Mouse (Mus musculus) cerebellum, postnatal 4 days (tissue): ENCODE measurements around the gene Ulk4.

Experiments
- DNase-seq, 2 experiments: peaks; one replicate each; pipeline ENCODE4 v3.0.0; 2022; ENCODE audit warnings: low spot score in 2 of 2, mixed read lengths in 1 of 2

Ulk4 gene

DNA sequence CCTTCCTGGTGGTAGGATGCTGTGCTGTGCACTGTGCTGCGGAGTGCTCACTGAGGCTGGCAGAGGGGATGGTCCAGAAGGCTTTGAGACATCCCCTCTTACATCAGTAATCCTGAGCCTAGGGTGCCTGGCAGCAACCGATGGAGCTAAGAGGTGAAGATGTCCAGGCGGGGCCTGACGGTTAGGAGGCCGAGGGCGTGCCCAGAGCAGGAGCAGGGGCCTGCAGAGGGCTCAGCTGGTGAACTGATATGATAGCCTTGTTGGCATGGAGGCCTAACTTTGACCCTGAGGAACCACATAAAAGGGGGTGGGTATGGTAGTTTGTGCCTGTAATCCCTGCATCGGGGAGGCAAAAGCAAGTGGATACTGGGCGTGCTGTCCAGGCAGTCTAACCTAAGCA is 293.1 kb downstream of the Ulk4 start:
- DNase-seq = no peak

DNA sequence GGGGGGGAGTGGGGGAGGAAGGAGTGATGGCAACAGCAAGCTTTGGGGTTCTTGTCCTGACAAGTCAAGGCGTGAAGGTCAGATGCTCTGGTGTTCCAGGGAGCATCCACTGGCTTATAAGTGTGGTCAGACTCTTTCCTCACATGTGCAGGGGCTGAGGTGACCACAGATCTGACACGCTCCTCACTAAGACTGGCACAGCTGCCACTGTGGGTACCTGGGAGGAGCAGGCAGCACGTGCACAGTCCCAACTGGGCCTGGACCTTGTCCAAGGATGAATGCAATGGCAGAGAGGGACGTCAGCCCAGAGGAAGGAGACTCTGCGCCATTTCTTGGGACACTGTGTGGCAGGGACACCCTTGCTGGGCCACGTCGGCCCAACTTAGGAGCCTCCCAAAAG is 295.2 kb downstream of the Ulk4 start:
- no peak for DNase-seq

DNA sequence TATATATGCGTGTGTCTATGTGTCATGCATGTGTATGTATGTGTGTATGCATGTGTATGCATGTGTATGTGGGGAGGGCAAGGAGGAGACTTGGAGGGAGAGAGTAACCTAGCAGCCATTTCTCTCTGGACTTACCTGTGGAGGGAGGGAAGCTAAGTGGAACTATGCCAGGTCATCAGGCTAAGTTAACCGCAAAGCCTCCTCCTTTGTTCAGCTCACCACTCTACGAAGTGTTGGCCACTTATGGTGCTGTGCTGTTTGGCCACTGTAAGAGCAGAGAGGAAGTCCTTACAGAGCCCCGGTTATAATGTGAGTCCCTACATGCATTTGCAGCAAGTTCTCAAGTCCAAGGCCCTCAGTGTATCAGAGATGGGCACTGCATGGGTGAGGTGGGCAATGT is 300.1 kb downstream of the Ulk4 start:
- DNase-seq = no peak

DNA sequence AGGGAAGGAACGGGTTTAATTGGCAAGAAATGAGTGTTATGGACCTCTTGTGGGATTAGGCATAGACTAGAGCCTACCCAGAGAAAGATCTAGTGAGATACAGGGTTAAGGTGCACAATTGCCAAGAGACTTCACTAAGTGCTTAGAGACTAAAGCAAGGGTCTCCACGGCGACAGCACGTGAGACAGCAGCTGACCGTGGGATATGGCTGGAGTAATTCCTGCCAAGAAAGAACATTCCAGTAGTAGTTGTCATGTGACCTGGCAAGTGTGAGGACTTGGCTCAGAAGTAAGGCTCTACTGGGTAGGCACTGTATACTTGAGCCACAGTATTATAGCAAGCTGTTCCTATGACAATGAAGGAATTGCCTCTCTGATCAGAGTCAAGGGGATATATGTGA is 300.8 kb downstream of the Ulk4 start:
- DNase-seq = peak in 1 of 2 experiments; percentile 18

DNA sequence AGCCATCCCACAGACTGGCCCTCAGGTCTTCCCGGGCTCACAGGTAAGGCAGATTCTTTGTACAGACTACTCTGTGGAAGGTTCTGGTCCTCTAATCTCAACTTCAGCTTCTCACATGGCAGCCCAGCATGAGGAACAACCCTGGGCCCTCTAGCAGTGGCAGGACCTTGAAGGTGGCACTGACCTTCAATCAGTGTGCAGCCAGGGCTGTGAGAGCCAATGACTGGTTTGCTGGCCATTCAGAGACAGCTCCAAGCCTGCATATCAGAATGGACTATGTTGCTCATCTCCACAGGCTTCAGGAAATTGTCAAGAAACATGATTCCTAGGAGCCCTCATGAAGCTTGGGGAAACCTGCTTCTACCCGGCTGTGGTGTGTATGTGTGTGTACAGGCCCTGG is 302.8 kb downstream of the Ulk4 start:
- DNase-seq = no peak

DNA sequence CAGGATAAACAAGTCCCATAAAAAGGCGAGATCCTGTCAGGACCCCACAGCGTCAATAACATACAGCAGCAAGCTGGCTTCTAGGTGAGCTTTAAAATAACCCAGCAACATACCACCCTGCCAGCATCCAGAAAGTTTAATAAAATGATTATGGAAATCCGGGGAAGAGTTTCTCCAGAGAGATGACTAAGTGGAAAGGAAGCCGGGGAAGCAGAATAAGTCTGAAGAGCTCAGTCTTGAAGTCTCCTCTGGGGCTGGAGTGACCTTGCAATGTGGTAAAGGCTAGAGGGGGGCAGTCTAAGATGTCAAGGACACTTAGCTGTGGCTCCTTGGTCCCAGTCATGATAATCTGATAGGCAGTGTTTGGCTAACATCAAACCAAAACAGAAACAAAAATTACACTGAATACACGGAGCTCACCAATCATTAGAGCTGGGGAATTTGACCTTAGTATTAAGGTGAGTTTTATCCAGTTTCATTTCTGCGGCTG is 303.9 kb downstream of the Ulk4 start:
- DNase-seq = no peak

DNA sequence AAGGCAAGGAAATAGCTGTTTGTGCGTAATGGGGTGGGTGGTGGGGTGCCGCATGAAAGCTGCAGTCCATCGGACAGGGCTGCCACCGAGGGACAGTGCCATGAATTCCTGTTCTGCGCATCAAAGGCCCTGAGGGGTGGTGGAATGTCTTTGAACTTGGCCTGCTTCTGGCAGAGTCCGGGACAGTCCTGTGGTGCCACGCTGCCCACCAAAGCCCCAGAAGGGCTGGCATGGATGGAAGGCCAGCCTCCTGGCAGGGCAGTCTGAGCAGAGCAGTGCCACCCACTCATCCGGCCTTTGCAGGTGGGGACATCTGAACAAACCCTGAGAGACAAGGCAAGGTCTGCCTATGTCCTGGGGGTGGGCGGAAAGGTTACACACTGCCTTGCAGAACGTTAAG is 312.0 kb downstream of the Ulk4 start:
- DNase-seq = no peak

DNA sequence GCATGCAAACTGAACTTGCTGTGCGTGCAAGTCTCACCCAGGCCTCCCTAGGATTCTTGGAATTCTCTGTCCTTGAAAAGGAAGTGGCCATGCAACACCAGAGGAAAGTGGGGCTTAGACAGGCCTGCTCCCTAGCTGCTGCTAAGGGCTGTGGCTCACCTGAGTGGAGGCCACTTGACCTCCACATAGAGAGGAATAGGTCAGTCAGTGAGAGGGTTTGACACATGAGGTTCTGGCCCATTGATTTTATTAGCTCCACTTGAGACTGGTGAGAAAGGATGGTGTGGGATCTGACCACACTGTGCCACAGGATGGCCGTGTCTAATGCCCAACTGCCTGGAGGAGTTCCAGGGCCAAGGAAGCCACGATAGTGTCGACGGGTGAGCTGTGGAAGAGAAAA is 312.8 kb downstream of the Ulk4 start:
- DNase-seq = no peak

DNA sequence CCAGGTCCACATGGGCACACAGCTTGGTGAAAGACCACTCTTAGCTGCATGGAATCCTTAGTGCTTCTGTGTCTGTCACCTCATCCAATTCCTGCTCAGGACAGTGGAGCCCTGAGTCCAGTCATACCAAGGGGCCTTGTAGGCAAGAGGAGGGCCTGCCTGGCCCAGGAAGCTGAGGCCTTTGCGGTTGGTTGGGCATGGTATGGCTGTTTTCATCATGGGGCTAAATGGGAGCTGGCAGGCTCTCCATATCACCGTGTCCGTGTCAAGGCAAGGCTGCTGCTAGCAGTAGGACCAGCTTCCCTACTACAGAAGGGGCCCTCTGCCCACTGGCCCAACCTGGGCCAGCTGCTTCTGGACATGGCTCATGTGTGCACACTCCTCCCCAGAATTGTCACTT is 313.3 kb downstream of the Ulk4 start:
- DNase-seq = no peak

DNA sequence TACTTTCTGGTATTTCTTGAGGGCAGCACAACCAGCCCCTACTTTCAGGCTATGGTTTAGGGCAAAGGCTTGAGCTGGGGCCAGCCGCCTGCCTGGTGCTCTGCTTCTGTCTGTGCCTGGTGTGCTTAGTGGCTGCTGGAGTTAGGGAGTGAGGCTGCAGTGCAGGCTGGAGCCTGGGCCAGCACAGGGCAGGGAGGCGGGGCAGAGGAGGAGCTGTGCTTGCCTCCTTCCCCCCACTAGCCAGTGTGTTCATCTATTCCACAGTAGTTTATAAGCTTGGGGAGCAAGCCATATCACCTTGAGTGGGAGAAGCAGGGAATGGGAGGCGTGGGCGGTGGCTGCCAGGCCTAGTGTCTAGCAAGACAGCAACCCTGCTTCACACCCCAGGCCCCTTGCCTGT is 313.9 kb downstream of the Ulk4 start:
- DNase-seq = no peak

DNA sequence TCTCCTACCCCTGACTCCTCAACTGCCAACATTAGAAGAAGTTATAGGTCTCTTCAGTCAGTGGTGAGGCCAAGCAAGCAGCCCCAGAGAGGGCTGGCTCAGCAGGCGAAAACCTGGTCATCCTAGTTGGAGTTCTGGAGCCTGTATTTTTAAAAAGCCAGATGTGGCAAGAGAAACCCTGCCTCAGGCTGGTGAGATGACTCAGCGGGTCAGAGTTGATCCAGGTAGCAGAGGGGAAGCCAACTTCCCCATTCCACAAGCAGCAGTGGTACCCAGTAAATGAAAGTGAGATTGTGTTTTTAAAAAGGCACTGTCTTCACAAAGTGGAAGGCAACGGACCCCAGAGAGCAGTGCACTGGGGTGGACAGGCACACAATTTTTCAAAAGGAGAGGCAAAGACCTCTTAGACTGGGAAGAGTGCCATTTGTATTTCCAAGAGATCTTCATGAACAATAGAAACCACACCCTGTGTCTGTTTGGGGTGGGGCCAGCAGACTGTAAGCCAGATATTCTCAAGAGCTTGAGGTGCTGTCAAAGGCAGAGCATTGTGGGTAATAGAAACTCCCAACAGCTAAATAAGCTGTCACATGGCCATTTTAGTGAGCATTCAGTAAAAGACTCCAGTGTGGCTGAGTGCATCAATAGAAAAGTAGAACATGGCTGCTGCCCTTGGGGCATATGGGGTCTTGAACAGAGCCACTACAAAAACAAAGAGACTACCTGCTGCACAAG is 314.9 kb downstream of the Ulk4 start:
- no peak for DNase-seq

DNA sequence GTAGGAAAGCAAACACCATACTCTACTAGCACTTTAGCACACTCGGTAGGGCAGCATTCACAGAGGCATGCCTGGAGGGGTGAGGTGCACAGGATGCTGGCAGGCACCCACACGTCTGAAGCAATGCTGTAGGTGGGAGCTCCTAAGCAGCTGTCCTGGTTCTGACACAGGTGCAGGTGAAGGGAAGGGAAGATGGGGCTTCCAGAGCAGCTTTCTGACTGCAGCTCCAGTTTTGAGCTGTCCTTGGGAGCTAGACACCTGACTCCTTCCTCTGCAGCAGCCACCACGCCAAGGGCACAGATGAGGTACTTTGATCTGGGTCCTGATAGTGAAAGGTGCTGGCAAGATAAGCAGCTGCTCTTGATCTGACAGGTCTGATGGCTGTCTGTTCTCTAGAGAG is 315.5 kb downstream of the Ulk4 start:
- no peak for DNase-seq

DNA sequence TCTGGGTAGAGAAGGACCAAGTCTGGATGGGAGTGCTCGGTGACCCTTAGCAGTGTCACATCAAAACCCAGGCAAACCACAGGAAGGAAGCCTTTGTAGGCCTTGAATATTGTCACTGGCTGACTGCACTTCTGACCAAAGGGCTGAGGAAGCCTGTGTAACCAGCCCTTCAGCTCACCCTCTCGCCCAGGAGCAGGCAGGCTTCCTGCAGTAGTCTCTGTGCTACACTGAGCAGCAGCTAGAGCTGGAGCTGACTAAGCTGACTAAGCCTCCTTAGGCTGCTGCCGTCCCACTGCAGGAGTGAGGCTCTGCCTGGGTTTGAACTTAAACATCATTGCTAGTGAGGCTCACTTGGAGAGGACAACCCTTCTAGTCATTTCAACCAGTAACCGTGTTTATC is 316.4 kb downstream of the Ulk4 start:
- DNase-seq = no peak

DNA sequence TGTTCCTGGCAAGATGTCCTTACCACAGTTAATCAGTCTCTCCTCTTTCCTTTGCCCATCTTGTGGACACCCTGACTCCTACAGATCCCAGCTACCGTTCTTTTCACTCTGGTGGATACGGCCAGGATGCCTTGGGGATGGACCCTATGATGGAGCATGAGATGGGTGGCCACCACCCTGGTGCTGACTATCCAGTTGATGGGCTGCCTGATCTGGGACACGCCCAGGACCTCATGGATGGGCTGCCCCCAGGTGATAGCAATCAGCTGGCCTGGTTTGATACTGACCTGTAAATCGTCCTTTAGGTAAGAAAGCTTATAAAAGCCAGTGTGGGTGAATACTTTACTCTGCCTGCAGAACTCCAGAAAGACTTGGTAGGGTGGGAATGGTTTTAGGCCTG is 317.8 kb downstream of the Ulk4 start:
- DNase-seq = no peak

DNA sequence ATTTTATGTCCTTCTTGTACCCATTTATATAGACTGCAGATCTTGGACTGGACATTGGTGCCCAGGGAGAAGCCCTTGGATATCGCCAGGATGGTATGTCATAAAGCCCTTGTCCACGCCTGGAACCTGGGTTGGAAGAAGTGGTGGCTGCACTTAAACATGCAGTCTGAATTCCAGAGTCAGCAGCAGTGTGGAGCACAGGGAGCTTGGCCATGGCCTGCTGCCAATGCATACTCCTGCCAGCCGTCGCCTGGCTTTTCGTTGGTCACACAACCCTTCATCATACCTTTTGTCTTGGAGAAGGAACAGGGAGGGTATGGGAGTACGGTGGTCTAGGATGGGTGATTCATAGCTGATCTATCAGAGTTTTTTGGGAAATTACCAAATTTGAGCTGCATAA is 318.4 kb downstream of the Ulk4 start:
- DNase-seq = no peak

DNA sequence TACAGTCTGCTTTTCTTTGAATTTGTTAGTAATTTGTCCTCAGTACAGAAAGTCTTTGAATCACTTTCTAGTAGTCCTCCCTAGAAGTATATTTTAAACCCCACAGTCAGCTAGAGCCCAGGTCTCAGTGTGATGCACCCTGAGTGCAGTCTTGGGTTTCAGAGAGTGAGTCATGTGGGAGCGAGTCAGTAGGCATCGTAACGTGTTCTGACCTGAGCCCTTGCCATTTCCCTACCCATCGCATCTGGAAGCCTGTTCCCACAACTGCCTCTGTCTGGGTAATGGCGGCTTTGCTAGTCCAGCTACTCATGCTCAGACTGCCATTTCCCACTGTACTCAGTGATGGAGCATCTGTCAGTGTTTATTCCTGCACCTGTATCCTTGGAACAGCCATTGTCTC is 318.9 kb downstream of the Ulk4 start:
- DNase-seq = no peak

DNA sequence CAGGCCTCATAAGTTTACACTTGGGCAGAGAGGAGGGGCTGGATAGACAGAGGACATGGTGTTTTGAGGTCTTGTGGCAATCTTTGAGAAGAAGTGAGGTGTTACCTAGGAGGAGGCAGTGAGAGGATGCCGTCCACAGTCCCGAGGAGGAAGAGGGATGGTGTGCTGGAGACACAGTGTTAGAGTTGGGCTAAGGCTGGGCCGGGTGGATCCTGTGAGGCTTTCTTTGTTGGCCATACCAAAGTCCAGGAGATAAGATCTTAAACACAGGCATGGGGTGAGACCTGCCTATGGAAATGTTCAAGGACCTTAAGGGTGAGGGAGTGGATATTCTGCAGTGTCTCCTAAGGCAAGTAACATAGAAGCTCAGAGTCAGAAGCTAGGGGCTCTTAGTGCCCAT is 325.1 kb downstream of the Ulk4 start:
- DNase-seq = no peak

DNA sequence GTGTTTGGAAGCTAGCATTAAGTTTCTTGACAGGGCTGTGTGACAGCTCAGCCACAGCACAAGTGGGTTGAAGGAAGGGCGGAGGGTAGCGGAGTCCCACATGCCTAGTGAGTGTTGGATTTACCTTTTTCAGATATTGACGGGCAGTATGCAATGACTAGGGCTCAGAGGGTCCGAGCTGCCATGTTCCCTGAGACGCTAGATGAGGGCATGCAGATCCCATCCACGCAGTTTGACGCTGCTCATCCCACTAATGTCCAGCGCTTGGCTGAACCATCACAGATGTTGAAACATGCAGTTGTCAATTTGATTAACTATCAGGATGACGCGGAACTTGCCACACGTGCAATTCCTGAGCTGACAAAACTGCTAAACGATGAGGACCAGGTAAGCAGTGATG is 326.2 kb downstream of the Ulk4 start:
- DNase-seq = no peak

DNA sequence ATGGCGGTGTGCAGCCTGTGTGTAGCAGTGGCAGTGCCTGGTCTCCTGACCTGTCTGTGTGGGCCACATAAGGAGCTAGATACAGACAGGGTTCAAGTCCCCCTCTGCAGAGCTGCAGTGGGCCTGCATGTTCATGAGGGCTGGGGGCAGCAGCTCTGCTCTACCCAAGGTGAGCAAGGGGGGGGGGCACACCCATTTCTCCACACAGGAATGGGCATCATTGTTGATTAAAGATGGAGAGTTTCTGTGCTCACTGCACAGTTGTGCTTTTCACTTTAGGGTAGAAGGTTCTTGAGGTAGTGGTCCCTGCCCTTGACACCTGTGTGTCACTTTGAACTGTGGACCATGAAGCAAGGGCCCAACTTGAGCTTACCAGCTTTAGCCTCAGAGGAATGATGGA is 328.2 kb downstream of the Ulk4 start:
- no peak for DNase-seq

DNA sequence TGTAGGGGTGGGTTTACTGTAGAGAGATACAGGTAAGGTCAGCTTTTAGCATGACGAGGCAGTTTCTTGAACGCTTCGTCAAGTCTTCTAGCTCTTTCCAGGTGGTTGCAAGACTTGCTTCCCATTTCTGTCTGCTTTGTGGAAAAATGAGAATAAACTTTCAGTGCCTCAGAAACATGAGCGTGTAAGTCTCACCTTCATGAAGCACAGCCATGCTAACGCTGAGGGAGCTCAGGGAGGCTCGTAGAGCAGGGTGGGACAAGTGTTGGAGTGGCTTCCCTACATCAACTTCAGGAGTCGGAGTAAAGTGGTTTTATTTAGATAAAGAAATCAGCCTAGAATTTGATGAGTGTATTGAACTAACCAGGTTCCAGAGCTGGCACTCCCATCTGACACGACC is 330.9 kb downstream of the Ulk4 start:
- DNase-seq = no peak

DNA sequence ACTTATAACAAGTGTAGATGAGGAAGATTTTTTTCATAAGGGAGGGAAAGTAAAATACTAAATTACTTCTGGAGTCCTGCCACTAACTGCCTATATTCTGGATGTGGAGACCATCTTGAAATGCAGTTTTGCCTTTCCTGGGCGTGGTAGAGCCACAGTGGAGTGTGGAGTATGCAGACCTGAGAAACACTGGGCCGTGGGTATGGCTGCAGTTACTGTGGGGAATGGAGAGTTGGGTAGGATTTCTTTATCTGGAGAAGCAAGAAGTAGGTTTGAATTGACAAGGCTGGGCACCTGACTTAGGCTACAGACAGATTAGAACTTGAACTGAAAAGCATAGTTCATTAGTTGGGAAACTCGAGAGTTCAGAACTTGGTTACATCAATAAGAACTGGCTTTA is 332.8 kb downstream of the Ulk4 start:
- DNase-seq = no peak

DNA sequence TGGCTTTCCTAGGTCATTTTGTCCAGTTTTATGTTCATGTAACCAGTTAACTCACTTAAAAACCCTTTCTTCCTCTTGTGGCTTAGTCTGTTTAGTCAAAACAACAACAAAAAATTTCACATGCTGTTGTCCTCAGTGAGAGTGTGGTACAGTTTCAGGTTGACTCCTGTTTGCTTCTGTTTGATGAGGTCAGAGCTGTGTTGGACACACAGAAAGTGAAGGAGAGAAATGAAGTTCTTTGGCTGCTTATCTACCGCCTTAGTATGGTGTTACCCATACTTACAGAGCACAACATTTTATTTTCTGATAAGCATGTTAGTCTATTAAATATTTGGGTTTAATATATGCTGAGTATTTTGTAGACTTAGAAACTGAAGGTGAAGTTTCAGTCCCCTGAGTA is 333.2 kb downstream of the Ulk4 start:
- DNase-seq = no peak

DNA sequence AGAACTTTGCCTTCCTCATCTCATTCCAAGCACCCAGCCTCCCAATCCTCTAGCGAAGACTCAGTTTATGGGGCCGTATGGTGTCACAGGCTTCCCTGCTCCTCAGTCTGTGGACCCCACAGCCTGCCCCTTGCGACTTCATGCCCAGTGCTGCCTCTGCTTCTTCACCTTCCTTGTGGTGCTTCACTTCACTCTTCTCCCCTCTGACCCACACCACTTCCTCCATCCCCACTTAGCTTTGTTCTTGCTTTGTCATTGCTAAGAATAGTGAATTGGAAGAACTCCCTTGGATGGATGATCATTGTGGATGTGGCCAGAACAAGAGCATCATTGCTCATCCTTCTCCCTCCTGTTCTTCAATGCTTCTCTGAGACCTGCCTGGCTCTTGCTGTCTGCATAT is 336.1 kb downstream of the Ulk4 start:
- no peak for DNase-seq

DNA sequence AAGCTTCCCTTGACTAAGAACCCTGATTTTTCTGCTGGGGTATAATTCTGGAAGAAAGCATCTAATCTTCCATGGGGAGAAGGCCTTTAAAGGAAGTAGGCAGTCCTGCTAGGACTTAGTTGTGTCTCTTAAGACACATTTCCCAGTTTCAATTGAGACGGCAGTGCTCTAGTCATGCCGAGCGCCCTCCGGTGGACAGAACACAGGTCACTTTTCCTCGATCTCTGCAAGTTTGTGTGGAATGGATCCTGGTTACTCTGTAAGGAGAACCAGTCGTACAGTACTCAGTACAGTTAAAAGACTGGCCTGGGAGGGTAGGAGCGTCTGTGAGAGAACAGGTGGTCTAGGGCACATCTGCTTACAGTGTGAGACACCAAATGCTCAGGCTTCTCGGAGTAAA is 340.6 kb downstream of the Ulk4 start:
- DNase-seq = peak; percentile 60 to 72

DNA sequence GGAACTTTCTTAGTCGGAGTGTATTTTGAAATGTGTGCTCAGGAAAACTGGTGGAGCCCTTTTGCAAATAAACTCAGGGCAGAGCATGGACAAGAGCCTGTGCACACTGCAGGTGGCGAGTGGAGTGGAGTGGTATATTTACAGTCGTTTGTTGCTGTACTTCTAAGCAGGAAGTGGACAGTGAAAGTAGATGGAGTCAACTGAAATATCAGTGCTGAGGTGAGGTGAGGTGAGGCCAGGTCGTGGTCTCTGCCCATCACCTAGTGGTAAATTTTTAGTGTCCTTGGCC is 341.4 kb downstream of the Ulk4 start:
- no peak for DNase-seq
